Mouse (Mus musculus): ENCODE data around the gene Adamts16. TPM values are rescaled to one million over a fixed set of nuclear protein-coding genes. Genes with fewer than 3 reads are reported as not detected.

Gene Adamts16
- polyA plus RNA-seq, 1 experiment from 2014 or later, result 1.1 TPM

- H3K27me3 ChIP-seq (ENCODE audit: control insufficient read depth, insufficient read depth, low read length), result no peaks in the 10 kb centered on the region
- WGBS, result 86% methylated on average over 7 of the region's 7 CpGs
- H3K4me3 ChIP-seq (ENCODE audit: low read depth, low read length), result no peak overlapping the region
- H3K36me3 ChIP-seq (ENCODE audit: control insufficient read depth, insufficient read depth, low read length), result no peaks in the 10 kb centered on the region
- no peak for ATAC-seq (ENCODE audit: insufficient number of reproducible peaks, insufficient read depth, low FRiP score, low read depth)
- H3K27ac ChIP-seq (ENCODE audit: low read length), result no peak overlapping the region
- H3K9ac ChIP-seq (replicated peaks; ENCODE audit: low read depth, low read length), result no peak overlapping the region
- no peaks in the 10 kb centered on the region for H3K9me3 ChIP-seq (ENCODE audit: control insufficient read depth, low read depth, low read length)
- no peaks in the 10 kb centered on the region for H3K4me1 ChIP-seq (ENCODE audit: control insufficient read depth, insufficient read depth, low read length)
- no peak overlapping the region for H3K4me2 ChIP-seq (replicated peaks; ENCODE audit: low read depth, low read length)
Observed at GRCm38 (mm10) chr13:70792950-70793349, 48.7 kb downstream of the Adamts16 start.

- H3K27ac ChIP-seq (ENCODE audit: low read length), result no peak overlapping the region
- H3K36me3 ChIP-seq (ENCODE audit: control insufficient read depth, insufficient read depth, low read length), result no peaks in the 10 kb centered on the region
- no peak for ATAC-seq (ENCODE audit: insufficient number of reproducible peaks, insufficient read depth, low FRiP score, low read depth)
- H3K4me1 ChIP-seq (ENCODE audit: control insufficient read depth, insufficient read depth, low read length), result no peaks in the 10 kb centered on the region
- no peak overlapping the region for H3K9ac ChIP-seq (replicated peaks; ENCODE audit: low read depth, low read length)
- H3K9me3 ChIP-seq (ENCODE audit: control insufficient read depth, low read depth, low read length), result no peaks in the 10 kb centered on the region
- H3K4me2 ChIP-seq (replicated peaks; ENCODE audit: low read depth, low read length), result no peak overlapping the region
- H3K4me3 ChIP-seq (ENCODE audit: low read depth, low read length), result no peak overlapping the region
- 53% methylated on average over 1 of the region's 1 CpGs for WGBS
- H3K27me3 ChIP-seq (ENCODE audit: control insufficient read depth, insufficient read depth, low read length), result no peaks in the 10 kb centered on the region
Observed at GRCm38 (mm10) chr13:70789806-70790205, 51.8 kb downstream of the Adamts16 start.

GRCm38 (mm10) chr13:70789022-70789421, 52.6 kb downstream of the Adamts16 start:
- Histone ChIP-seq H3K4me1 (ENCODE audit: control insufficient read depth, insufficient read depth, low read length) (no peaks in the 10 kb centered on the region), H3K4me3 (ENCODE audit: low read depth, low read length) (no peak overlapping the region), H3K4me2 (replicated peaks; ENCODE audit: low read depth, low read length) (no peak overlapping the region), H3K9ac (replicated peaks; ENCODE audit: low read depth, low read length) (no peak overlapping the region), H3K27me3 (ENCODE audit: control insufficient read depth, insufficient read depth, low read length) (no peaks in the 10 kb centered on the region), H3K9me3 (ENCODE audit: control insufficient read depth, low read depth, low read length) (no peaks in the 10 kb centered on the region), H3K27ac (ENCODE audit: low read length) (no peak overlapping the region), H3K36me3 (ENCODE audit: control insufficient read depth, insufficient read depth, low read length) (no peaks in the 10 kb centered on the region)
- WGBS, result 52% methylated on average over 1 of the region's 1 CpGs
- ATAC-seq (ENCODE audit: insufficient number of reproducible peaks, insufficient read depth, low FRiP score, low read depth), result no peak

- no peaks in the 10 kb centered on the region for H3K4me1 ChIP-seq (ENCODE audit: control insufficient read depth, insufficient read depth, low read length)
- H3K4me2 ChIP-seq (replicated peaks; ENCODE audit: low read depth, low read length), result no peak overlapping the region
- no peaks in the 10 kb centered on the region for H3K36me3 ChIP-seq (ENCODE audit: control insufficient read depth, insufficient read depth, low read length)
- H3K9me3 ChIP-seq (ENCODE audit: control insufficient read depth, low read depth, low read length), result no peaks in the 10 kb centered on the region
- H3K9ac ChIP-seq (replicated peaks; ENCODE audit: low read depth, low read length), result no peak overlapping the region
- no peaks in the 10 kb centered on the region for H3K27me3 ChIP-seq (ENCODE audit: control insufficient read depth, insufficient read depth, low read length)
- WGBS, result 95% methylated on average over 2 of the region's 2 CpGs
- ATAC-seq (ENCODE audit: insufficient number of reproducible peaks, insufficient read depth, low FRiP score, low read depth), result no peak
- H3K4me3 ChIP-seq (ENCODE audit: low read depth, low read length), result no peak overlapping the region
- no peak overlapping the region for H3K27ac ChIP-seq (ENCODE audit: low read length)
Observed at GRCm38 (mm10) chr13:70785078-70785477, 56.5 kb downstream of the Adamts16 start.

- Histone ChIP-seq H3K4me3 (ENCODE audit: low read depth, low read length) (no peak overlapping the region), H3K4me2 (replicated peaks; ENCODE audit: low read depth, low read length) (no peak overlapping the region), H3K9me3 (ENCODE audit: control insufficient read depth, low read depth, low read length) (no peaks in the 10 kb centered on the region), H3K4me1 (ENCODE audit: control insufficient read depth, insufficient read depth, low read length) (0 out of 2 replicates have a peak, but pooled peaks cover 3% of the 10 kb centered on the region), H3K9ac (replicated peaks; ENCODE audit: low read depth, low read length) (no peak overlapping the region), H3K27me3 (ENCODE audit: control insufficient read depth, insufficient read depth, low read length) (no peaks in the 10 kb centered on the region), H3K36me3 (ENCODE audit: control insufficient read depth, insufficient read depth, low read length) (no peaks in the 10 kb centered on the region), H3K27ac (ENCODE audit: low read length) (no peak overlapping the region)
- WGBS, result 61% methylated on average over 5 of the region's 5 CpGs
- ATAC-seq (ENCODE audit: insufficient number of reproducible peaks, insufficient read depth, low FRiP score, low read depth), result no peak
Observed at GRCm38 (mm10) chr13:70784126-70784525, 57.5 kb downstream of the Adamts16 start.

- Histone ChIP-seq H3K9ac (replicated peaks; ENCODE audit: low read depth, low read length) (no peak overlapping the region), H3K27ac (ENCODE audit: low read length) (no peak overlapping the region), H3K36me3 (ENCODE audit: control insufficient read depth, insufficient read depth, low read length) (no peaks in the 10 kb centered on the region), H3K4me3 (ENCODE audit: low read depth, low read length) (no peak overlapping the region), H3K9me3 (ENCODE audit: control insufficient read depth, low read depth, low read length) (no peaks in the 10 kb centered on the region), H3K4me1 (ENCODE audit: control insufficient read depth, insufficient read depth, low read length) (0 out of 2 replicates have a peak, but pooled peaks cover 6% of the 10 kb centered on the region), H3K4me2 (replicated peaks; ENCODE audit: low read depth, low read length) (no peak overlapping the region), H3K27me3 (ENCODE audit: control insufficient read depth, insufficient read depth, low read length) (no peaks in the 10 kb centered on the region)
- no peak for ATAC-seq (ENCODE audit: insufficient number of reproducible peaks, insufficient read depth, low FRiP score, low read depth)
- 37% methylated on average over 7 of the region's 7 CpGs for WGBS
Observed at GRCm38 (mm10) chr13:70779781-70780180, 61.8 kb downstream of the Adamts16 start.

GRCm38 (mm10) chr13:70778872-70779554, 62.6 kb downstream of the Adamts16 start:
- no peak for ATAC-seq (ENCODE audit: insufficient number of reproducible peaks, insufficient read depth, low FRiP score, low read depth)
- Histone ChIP-seq H3K36me3 (ENCODE audit: control insufficient read depth, insufficient read depth, low read length) (no peaks in the 10 kb centered on the region), H3K4me1 (ENCODE audit: control insufficient read depth, insufficient read depth, low read length) (0 out of 2 replicates have a peak, but pooled peaks cover 6% of the 10 kb centered on the region), H3K9ac (replicated peaks; ENCODE audit: low read depth, low read length) (no peak overlapping the region), H3K27me3 (ENCODE audit: control insufficient read depth, insufficient read depth, low read length) (no peaks in the 10 kb centered on the region), H3K9me3 (ENCODE audit: control insufficient read depth, low read depth, low read length) (no peaks in the 10 kb centered on the region), H3K27ac (ENCODE audit: low read length) (no peak overlapping the region), H3K4me2 (replicated peaks; ENCODE audit: low read depth, low read length) (no peak overlapping the region), H3K4me3 (ENCODE audit: low read depth, low read length) (no peak overlapping the region)
- WGBS, result 21% methylated on average over 9 of the region's 9 CpGs

- Histone ChIP-seq H3K36me3 (ENCODE audit: control insufficient read depth, insufficient read depth, low read length) (no peaks in the 10 kb centered on the region), H3K9ac (replicated peaks; ENCODE audit: low read depth, low read length) (no peak overlapping the region)
Observed at GRCm38 (mm10) chr13:70771100-70771499, 70.5 kb downstream of the Adamts16 start.

GRCm38 (mm10) chr13:70769156-70769555, 72.5 kb downstream of the Adamts16 start:
- no peaks in the 10 kb centered on the region for H3K27me3 ChIP-seq (ENCODE audit: control insufficient read depth, insufficient read depth, low read length)
- no peaks in the 10 kb centered on the region for H3K9me3 ChIP-seq (ENCODE audit: control insufficient read depth, low read depth, low read length)
- no peak overlapping the region for H3K9ac ChIP-seq (replicated peaks; ENCODE audit: low read depth, low read length)
- WGBS, result 64% methylated on average over 2 of the region's 2 CpGs
- no peaks in the 10 kb centered on the region for H3K4me1 ChIP-seq (ENCODE audit: control insufficient read depth, insufficient read depth, low read length)
- no peak overlapping the region for H3K27ac ChIP-seq (ENCODE audit: low read length)
- no peak for ATAC-seq (ENCODE audit: insufficient number of reproducible peaks, insufficient read depth, low FRiP score, low read depth)
- no peak overlapping the region for H3K4me2 ChIP-seq (replicated peaks; ENCODE audit: low read depth, low read length)
- no peak overlapping the region for H3K4me3 ChIP-seq (ENCODE audit: low read depth, low read length)
- no peaks in the 10 kb centered on the region for H3K36me3 ChIP-seq (ENCODE audit: control insufficient read depth, insufficient read depth, low read length)

More at GRCm38 (mm10) chr13:70771100-70771499, 70.5 kb downstream of the Adamts16 start:
- no peak overlapping the region for H3K27ac ChIP-seq (ENCODE audit: low read length)
- no peaks in the 10 kb centered on the region for H3K9me3 ChIP-seq (ENCODE audit: control insufficient read depth, low read depth, low read length)
- H3K4me3 ChIP-seq (ENCODE audit: low read depth, low read length), result no peak overlapping the region
- no peak overlapping the region for H3K4me2 ChIP-seq (replicated peaks; ENCODE audit: low read depth, low read length)
- H3K27me3 ChIP-seq (ENCODE audit: control insufficient read depth, insufficient read depth, low read length), result no peaks in the 10 kb centered on the region
- ATAC-seq (ENCODE audit: insufficient number of reproducible peaks, insufficient read depth, low FRiP score, low read depth), result no peak
- H3K4me1 ChIP-seq (ENCODE audit: control insufficient read depth, insufficient read depth, low read length), result no peaks in the 10 kb centered on the region
- 58% methylated on average over 6 of the region's 6 CpGs for WGBS
